Mouse (Mus musculus): ENCODE results near the gene Nf2. TPM values are rescaled to one million over a fixed set of nuclear protein-coding genes. Genes with fewer than 3 reads are reported as not detected.
"Not testable (repeated sequence)": the region's sequence is repeated elsewhere in the genome, so short reads cannot be mapped to it uniquely, and the experiment has no call there.

The Nf2 gene
- polyA plus RNA-seq, 1 experiment: 90.2 TPM

- Histone ChIP-seq H3K36me3 (ENCODE audit: control insufficient read depth, insufficient read depth, low read length) (no peaks in the 10 kb centered on the region), H3K4me1 (ENCODE audit: control insufficient read depth, insufficient read depth, low read length) (no peaks in the 10 kb centered on the region; the same call in 1 of the 2 replicates), H3K27ac (ENCODE audit: control insufficient read depth, insufficient read depth, low read depth, low read length) (no peak overlapping the region), H3K4me3 (ENCODE audit: control insufficient read depth, low read depth, low read length) (no peak overlapping the region), H3K27me3 (ENCODE audit: control insufficient read depth, insufficient read depth, low read length) (no peaks in the 10 kb centered on the region)
- no peak for TF ChIP-seq POLR2A (IDR thresholded peaks at IDR 0.05; ENCODE audit: control insufficient read depth, low read depth, low read length)
- TF ChIP-seq CTCF (IDR thresholded peaks at IDR 0.05; ENCODE audit: control insufficient read depth, insufficient read depth, insufficient replicate concordance, low read depth, low read length): no peak
Observed at GRCm38 (mm10) chr11:4823655-4824312, 25.6 kb downstream of the Nf2 start.

- H3K27ac ChIP-seq (ENCODE audit: control insufficient read depth, insufficient read depth, low read depth, low read length); H3K4me1 ChIP-seq (ENCODE audit: control insufficient read depth, insufficient read depth, low read length); H3K4me3 ChIP-seq (ENCODE audit: control insufficient read depth, low read depth, low read length); H3K27me3 ChIP-seq (ENCODE audit: control insufficient read depth, insufficient read depth, low read length); H3K36me3 ChIP-seq (ENCODE audit: control insufficient read depth, insufficient read depth, low read length): not testable (repeated sequence)
Observed at GRCm38 (mm10) chr11:4822446-4822842, 26.9 kb downstream of the Nf2 start.

GRCm38 (mm10) chr11:4821492-4822445 is 27.6 kb downstream of the Nf2 start:
- H3K36me3 ChIP-seq (ENCODE audit: control insufficient read depth, insufficient read depth, low read length): no peaks in the 10 kb centered on the region
- H3K4me1 ChIP-seq (ENCODE audit: control insufficient read depth, insufficient read depth, low read length): no peaks in the 10 kb centered on the region; the same call in 1 of the 2 replicates
- TF ChIP-seq CTCF (IDR thresholded peaks at IDR 0.05; ENCODE audit: control insufficient read depth, insufficient read depth, insufficient replicate concordance, low read depth, low read length) (no peak), POLR2A (IDR thresholded peaks at IDR 0.05; ENCODE audit: control insufficient read depth, low read depth, low read length) (no peak)
- H3K27ac ChIP-seq (ENCODE audit: control insufficient read depth, insufficient read depth, low read depth, low read length): no peak overlapping the region
- H3K4me3 ChIP-seq (ENCODE audit: control insufficient read depth, low read depth, low read length): no peak overlapping the region
- no peaks in the 10 kb centered on the region for H3K27me3 ChIP-seq (ENCODE audit: control insufficient read depth, insufficient read depth, low read length)

- Histone ChIP-seq H3K4me3 (ENCODE audit: control insufficient read depth, low read depth, low read length) (no peak overlapping the region), H3K27ac (ENCODE audit: control insufficient read depth, insufficient read depth, low read depth, low read length) (no peak overlapping the region), H3K4me1 (ENCODE audit: control insufficient read depth, insufficient read depth, low read length) (no peaks in the 10 kb centered on the region), H3K36me3 (ENCODE audit: control insufficient read depth, insufficient read depth, low read length) (no peaks in the 10 kb centered on the region; the same call in 1 of the 2 replicates), H3K27me3 (ENCODE audit: control insufficient read depth, insufficient read depth, low read length) (no peaks in the 10 kb centered on the region)
- TF ChIP-seq POLR2A (IDR thresholded peaks at IDR 0.05; ENCODE audit: control insufficient read depth, low read depth, low read length) (no peak), CTCF (IDR thresholded peaks at IDR 0.05; ENCODE audit: control insufficient read depth, insufficient read depth, insufficient replicate concordance, low read depth, low read length) (no peak)
Observed at GRCm38 (mm10) chr11:4814507-4815450, 34.6 kb downstream of the Nf2 start.

- Histone ChIP-seq H3K27ac (ENCODE audit: control insufficient read depth, insufficient read depth, low read depth, low read length) (no peak overlapping the region), H3K36me3 (ENCODE audit: control insufficient read depth, insufficient read depth, low read length) (no peaks in the 10 kb centered on the region; the same call in none of the 2 replicates), H3K4me3 (ENCODE audit: control insufficient read depth, low read depth, low read length) (no peak overlapping the region)
Observed at GRCm38 (mm10) chr11:4808311-4808710, 41.0 kb downstream of the Nf2 start.

DNA sequence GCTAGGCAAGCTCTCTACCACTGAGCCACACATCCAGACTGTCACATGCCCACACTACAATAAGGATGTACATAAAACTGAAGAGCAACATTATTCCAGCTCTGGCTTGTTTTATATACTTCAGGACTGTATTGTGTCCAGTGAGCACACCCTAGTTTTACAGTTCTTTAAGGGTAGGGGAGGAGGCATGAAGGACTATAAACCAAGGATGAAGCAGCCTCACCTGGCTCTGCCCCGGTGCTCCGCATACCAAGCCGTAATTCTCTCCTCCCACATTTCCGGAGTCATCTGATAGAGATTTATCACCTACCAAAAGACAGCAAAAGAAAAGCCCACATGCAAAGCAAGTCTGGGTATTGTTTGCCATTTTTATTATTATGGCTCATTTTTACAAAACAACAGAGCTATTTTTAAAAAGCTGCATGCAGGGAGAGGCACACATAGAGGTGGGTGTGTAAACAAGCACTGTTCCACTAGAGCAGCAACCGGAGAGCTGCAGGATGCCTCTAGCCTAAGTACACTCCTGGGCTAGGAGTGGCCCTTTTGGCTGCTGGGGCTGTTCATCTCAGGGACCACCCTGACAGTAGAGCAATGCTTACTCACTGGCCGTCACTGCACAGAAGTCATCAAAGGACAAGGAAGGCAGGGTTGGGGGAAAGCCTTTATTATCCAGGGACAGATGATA is 43.2 kb downstream of the Nf2 start:
- H3K27ac ChIP-seq (ENCODE audit: control insufficient read depth, insufficient read depth, low read depth, low read length): no peak overlapping the region
- no peak for TF ChIP-seq POLR2A (IDR thresholded peaks at IDR 0.05; ENCODE audit: control insufficient read depth, low read depth, low read length)
- no peaks in the 10 kb centered on the region for H3K27me3 ChIP-seq (ENCODE audit: control insufficient read depth, insufficient read depth, low read length)
- no peaks in the 10 kb centered on the region for H3K4me1 ChIP-seq (ENCODE audit: control insufficient read depth, insufficient read depth, low read length)
- H3K36me3 ChIP-seq (ENCODE audit: control insufficient read depth, insufficient read depth, low read length): no peaks in the 10 kb centered on the region; the same call in none of the 2 replicates
- no peak overlapping the region for H3K4me3 ChIP-seq (ENCODE audit: control insufficient read depth, low read depth, low read length)

More at GRCm38 (mm10) chr11:4808311-4808710, 41.0 kb downstream of the Nf2 start:
- H3K27me3 ChIP-seq (ENCODE audit: control insufficient read depth, insufficient read depth, low read length): no peaks in the 10 kb centered on the region
- TF ChIP-seq CTCF (IDR thresholded peaks at IDR 0.05; ENCODE audit: control insufficient read depth, insufficient read depth, insufficient replicate concordance, low read depth, low read length) (no peak), POLR2A (IDR thresholded peaks at IDR 0.05; ENCODE audit: control insufficient read depth, low read depth, low read length) (no peak)
- no peaks in the 10 kb centered on the region for H3K4me1 ChIP-seq (ENCODE audit: control insufficient read depth, insufficient read depth, low read length)
